Mouse (Mus musculus) CH12.LX (cell line): Measurements from ENCODE around the gene Srsf7. TPM values are rescaled to one million over a fixed set of nuclear protein-coding genes. Genes with fewer than 3 reads are reported as not detected.

ENCODE experiments used
- DNase-seq: peaks from one replicate; pipeline ENCODE4 v3.0.0-alpha.2; 2013; ENCODE audit errors: extremely low read depth
- H3K27ac ChIP-seq: 2 replicates; pipeline ENCODE4 v1.5.1; 2012; ENCODE audit warnings: low read depth, mild to moderate bottlenecking, control low read depth, moderate library complexity; ENCODE audit not compliant: insufficient read depth
- H3K27me3 ChIP-seq: replicated peaks from 2 replicates; pipeline ENCODE3; 2012; ENCODE audit warnings: inconsistent platforms
- H3K36me3 ChIP-seq, 2 experiments: replicated peaks in 1 of 2; 2 replicates each; pipeline versions ENCODE3 to v1.6.1; 2012; ENCODE audit warnings: inconsistent platforms in 1 of 2, low read length in 1 of 2, mild to moderate bottlenecking in 1 of 2, mixed read lengths in 1 of 2, moderate library complexity in 1 of 2; ENCODE audit not compliant: control insufficient read depth in 1 of 2, insufficient read depth in 1 of 2
- H3K4me1 ChIP-seq, 2 experiments: 2 replicates each; pipeline ENCODE4 v1.6.1; 2012; ENCODE audit warnings: inconsistent platforms in 1 of 2, moderate library complexity in 1 of 2; ENCODE audit not compliant: insufficient read depth in 2 of 2, control insufficient read depth in 1 of 2
- H3K4me2 ChIP-seq: 2 replicates; pipeline ENCODE4 v1.6.1; 2012; ENCODE audit warnings: low read depth, mild to moderate bottlenecking, control low read depth; ENCODE audit not compliant: poor library complexity, insufficient read depth, severe bottlenecking
- H3K4me3 ChIP-seq, 3 experiments: fragments of 150-350 bp in 1 of 3; sonication (generic) in 1 of 3; replicated peaks in 1 of 3; 2 replicates each; pipeline versions ENCODE3 to v1.5.1; 2011 to 2012; ENCODE audit warnings: low read depth in 2 of 3, low read length in 2 of 3, mild to moderate bottlenecking in 2 of 3, moderate library complexity in 2 of 3, control low read depth in 1 of 3, improper control_type of control experiment in 1 of 3, inconsistent platforms in 1 of 3, mixed read lengths in 1 of 3; ENCODE audit not compliant: poor library complexity in 1 of 3
- H3K79me2 ChIP-seq: replicated peaks from 2 replicates; pipeline ENCODE4 v1.6.1; 2012; ENCODE audit warnings: mild to moderate bottlenecking, moderate library complexity; ENCODE audit not compliant: control insufficient read depth, poor library complexity, insufficient read depth, severe bottlenecking; ENCODE audit errors: extremely low read depth
- H3K9ac ChIP-seq: 2 replicates; pipeline ENCODE4 v1.6.1; 2012; ENCODE audit warnings: low read depth, mild to moderate bottlenecking, control low read depth, moderate library complexity; ENCODE audit not compliant: insufficient read depth
- H3K9me3 ChIP-seq: replicated peaks from 2 replicates; pipeline ENCODE3; 2012; ENCODE audit warnings: low read length, inconsistent platforms, mixed read lengths
- BHLHE40 ChIP-seq: IDR thresholded peaks from 2 replicates; pipeline ENCODE4 v1.6.1; 2011; ENCODE audit warnings: mild to moderate bottlenecking, low read depth, low read length, improper control_type of control experiment
- CHD1 ChIP-seq: IDR thresholded peaks from 2 replicates; pipeline ENCODE4 v1.6.1; 2012; ENCODE audit warnings: low read depth, low read length, improper control_type of control experiment, inconsistent platforms
- CHD2 ChIP-seq: IDR thresholded peaks from 2 replicates; pipeline ENCODE4 v1.6.1; 2011; ENCODE audit warnings: low read length, improper control_type of control experiment
- CTCF ChIP-seq, 2 experiments: IDR thresholded peaks in 1 of 2; conservative IDR thresholded peaks in 1 of 2; 2 replicates each; pipeline ENCODE4 v1.5.1; 2011 to 2012; ENCODE audit warnings: low read depth in 2 of 2, low read length in 2 of 2, improper control_type of control experiment in 1 of 2, inconsistent platforms in 1 of 2, mild to moderate bottlenecking in 1 of 2, moderate library complexity in 1 of 2
- E2F4 ChIP-seq: IDR thresholded peaks from 2 replicates; pipeline ENCODE4 v1.6.1; 2011; ENCODE audit warnings: low read depth, low read length, improper control_type of control experiment; ENCODE audit not compliant: insufficient replicate concordance
- ELF1 ChIP-seq: IDR thresholded peaks from 2 replicates; pipeline ENCODE4 v1.6.1; 2014; ENCODE audit warnings: low read depth, mild to moderate bottlenecking, inconsistent platforms, low read length, improper control_type of control experiment
- EP300 ChIP-seq: IDR thresholded peaks from 2 replicates; pipeline ENCODE4 v1.6.1; 2011; ENCODE audit warnings: low read length, improper control_type of control experiment
- ETS1 ChIP-seq: conservative IDR thresholded peaks from 2 replicates; pipeline ENCODE4 v1.6.1; 2012; ENCODE audit warnings: low read depth, mild to moderate bottlenecking, inconsistent platforms, low read length, improper control_type of control experiment, moderate library complexity
- GABPA ChIP-seq: IDR thresholded peaks from 2 replicates; pipeline ENCODE4 v1.6.1; 2012; ENCODE audit warnings: low read depth, low read length, improper control_type of control experiment, inconsistent platforms; ENCODE audit not compliant: insufficient replicate concordance
- HCFC1 ChIP-seq: IDR thresholded peaks from 2 replicates; pipeline ENCODE4 v1.6.1; 2012; ENCODE audit warnings: low read depth, mild to moderate bottlenecking, inconsistent platforms, low read length, improper control_type of control experiment
- IRF4 ChIP-seq: IDR thresholded peaks from 2 replicates; pipeline ENCODE4 v1.6.1; 2014; ENCODE audit warnings: low read depth, mild to moderate bottlenecking, inconsistent platforms, low read length, improper control_type of control experiment
- JUN ChIP-seq: IDR thresholded peaks from 2 replicates; pipeline ENCODE4 v1.6.1; 2011; ENCODE audit warnings: low read depth, mild to moderate bottlenecking, low read length, improper control_type of control experiment, moderate library complexity; ENCODE audit not compliant: insufficient read depth
- JUND ChIP-seq: conservative IDR thresholded peaks from 2 replicates; pipeline ENCODE4 v1.6.1; 2011; ENCODE audit warnings: low read depth, low read length, improper control_type of control experiment
- KAT2A ChIP-seq: IDR thresholded peaks from 2 replicates; pipeline ENCODE4 v1.6.1; 2012; ENCODE audit warnings: low read length, improper control_type of control experiment, inconsistent platforms; ENCODE audit not compliant: insufficient replicate concordance
- MAFK ChIP-seq: IDR thresholded peaks from 2 replicates; pipeline ENCODE4 v1.6.1; 2011; ENCODE audit warnings: low read length, improper control_type of control experiment; ENCODE audit not compliant: insufficient replicate concordance
- MAX ChIP-seq: IDR thresholded peaks from 2 replicates; pipeline ENCODE4 v1.6.1; 2011; ENCODE audit warnings: low read length, improper control_type of control experiment
- MAZ ChIP-seq: IDR thresholded peaks from 2 replicates; pipeline ENCODE4 v1.6.1; 2012; ENCODE audit warnings: low read depth, mild to moderate bottlenecking, inconsistent platforms, low read length, improper control_type of control experiment, moderate library complexity
- MEF2A ChIP-seq: IDR thresholded peaks from 2 replicates; pipeline ENCODE4 v1.6.1; 2014; ENCODE audit warnings: low read depth, mild to moderate bottlenecking, inconsistent platforms, low read length, improper control_type of control experiment, borderline replicate concordance
- MXI1 ChIP-seq: IDR thresholded peaks from 2 replicates; pipeline ENCODE4 v1.6.1; 2011; ENCODE audit warnings: mild to moderate bottlenecking, low read depth, low read length, improper control_type of control experiment
- MYC ChIP-seq: IDR thresholded peaks from 2 replicates; pipeline ENCODE4 v1.6.1; 2011; ENCODE audit warnings: low read depth, mild to moderate bottlenecking, improper control_type of control experiment, low read length
- NELFE ChIP-seq: IDR thresholded peaks from 2 replicates; pipeline ENCODE4 v1.6.1; 2011; ENCODE audit warnings: low read depth, low read length, improper control_type of control experiment
- NRF1 ChIP-seq: IDR thresholded peaks from 2 replicates; pipeline ENCODE4 v1.6.1; 2014; ENCODE audit warnings: low read depth, mild to moderate bottlenecking, inconsistent platforms, low read length, improper control_type of control experiment, moderate library complexity
- PAX5 ChIP-seq: IDR thresholded peaks from 2 replicates; pipeline ENCODE4 v1.6.1; 2012; ENCODE audit warnings: low read length, inconsistent platforms, mixed read lengths
- POLR2A ChIP-seq: IDR thresholded peaks from 2 replicates; pipeline ENCODE4 v1.6.1; 2011; ENCODE audit warnings: low read depth, mild to moderate bottlenecking, improper control_type of control experiment, low read length
- POLR2AphosphoS2 ChIP-seq: IDR thresholded peaks from 2 replicates; pipeline ENCODE4 v1.6.1; 2011; ENCODE audit warnings: low read depth, low read length, improper control_type of control experiment
- RAD21 ChIP-seq: IDR thresholded peaks from 2 replicates; pipeline ENCODE4 v1.6.1; 2011; ENCODE audit warnings: low read depth, mild to moderate bottlenecking, low read length, improper control_type of control experiment, moderate library complexity
- RCOR1 ChIP-seq: conservative IDR thresholded peaks from 2 replicates; pipeline ENCODE4 v1.6.1; 2012; ENCODE audit warnings: low read depth, mild to moderate bottlenecking, inconsistent platforms, low read length, improper control_type of control experiment
- SIN3A ChIP-seq: IDR thresholded peaks from 2 replicates; pipeline ENCODE4 v1.6.1; 2012; ENCODE audit warnings: low read length, improper control_type of control experiment, inconsistent platforms
- SMC3 ChIP-seq: IDR thresholded peaks from 2 replicates; pipeline ENCODE4 v1.6.1; 2011; ENCODE audit warnings: low read depth, low read length, improper control_type of control experiment
- TBP ChIP-seq: conservative IDR thresholded peaks from 2 replicates; pipeline ENCODE4 v1.6.1; 2011; ENCODE audit warnings: low read depth, low read length, improper control_type of control experiment
- TCF12 ChIP-seq: IDR thresholded peaks from 2 replicates; pipeline ENCODE4 v1.6.1; 2014; ENCODE audit warnings: low read depth, mild to moderate bottlenecking, inconsistent platforms, low read length, improper control_type of control experiment
- UBTF ChIP-seq: IDR thresholded peaks from 2 replicates; pipeline ENCODE4 v1.6.1; 2012; ENCODE audit warnings: low read depth, mild to moderate bottlenecking, inconsistent platforms, low read length, improper control_type of control experiment, moderate library complexity
- USF1 ChIP-seq: IDR thresholded peaks from 2 replicates; pipeline ENCODE4 v1.6.1; 2014; ENCODE audit warnings: low read depth, mild to moderate bottlenecking, inconsistent platforms, low read length, improper control_type of control experiment
- USF2 ChIP-seq: conservative IDR thresholded peaks from 2 replicates; pipeline ENCODE4 v1.6.1; 2011; ENCODE audit warnings: low read depth, low read length, improper control_type of control experiment
- ZC3H11A ChIP-seq: IDR thresholded peaks from 2 replicates; pipeline ENCODE4 v1.6.1; 2012; ENCODE audit warnings: low read depth, mild to moderate bottlenecking, inconsistent platforms, low read length, improper control_type of control experiment
- ZKSCAN1 ChIP-seq: IDR thresholded peaks from 2 replicates; pipeline ENCODE4 v1.6.1; 2012; ENCODE audit warnings: low read depth, inconsistent platforms, low read length, improper control_type of control experiment, borderline replicate concordance
- ZMIZ1 ChIP-seq: IDR thresholded peaks from 2 replicates; pipeline ENCODE4 v1.6.1; 2012; ENCODE audit warnings: low read depth, mild to moderate bottlenecking, inconsistent platforms, low read length, improper control_type of control experiment
- ZNF384 ChIP-seq: IDR thresholded peaks from 2 replicates; pipeline ENCODE4 v1.6.1; 2012; ENCODE audit warnings: low read depth, low read length, improper control_type of control experiment, inconsistent platforms
- dilution Hi-C: fragments of 300-500 bp; cut with MboI; formaldehyde crosslinking; loops from 2 replicates; pipeline ENCODE4 v1.14.3; 2020; ENCODE audit warnings: low sequenced_read_pairs; ENCODE audit not compliant: extremely low pct_unique_long_range_greater_than_20kb, extremely low pct_ligation_motif_present
- in situ Hi-C: fragments of 300-500 bp; cut with MboI; formaldehyde crosslinking; loops from 3 replicates; pipeline ENCODE4 v1.14.3; 2019; ENCODE audit warnings: low sequenced_read_pairs, low pct_ligation_motif_present, low pct_unique_long_range_greater_than_20kb, mixed read lengths
- polyA plus RNA-seq: library from polyadenylated mRNA; unstranded; fragments of >175 nt; gene quantifications from 2 replicates; pipeline ENCODE4 v1.2.1, GENCODE M21; 2012; ENCODE audit warnings: low read depth; ENCODE audit not compliant: insufficient read length
- total RNA-seq, 2 experiments: library from RNA; depleted of rRNA; stranded (reverse); fragments of 300-350 nt in 1 of 2; fragments of >200 nt in 1 of 2; gene quantifications; 2 replicates each; pipeline ENCODE4 v1.2.3; 2012 to 2014

Srsf7 gene
- total and polyA plus RNA-seq, 3 experiments = 268 to 442 (median 383) TPM

DNA sequence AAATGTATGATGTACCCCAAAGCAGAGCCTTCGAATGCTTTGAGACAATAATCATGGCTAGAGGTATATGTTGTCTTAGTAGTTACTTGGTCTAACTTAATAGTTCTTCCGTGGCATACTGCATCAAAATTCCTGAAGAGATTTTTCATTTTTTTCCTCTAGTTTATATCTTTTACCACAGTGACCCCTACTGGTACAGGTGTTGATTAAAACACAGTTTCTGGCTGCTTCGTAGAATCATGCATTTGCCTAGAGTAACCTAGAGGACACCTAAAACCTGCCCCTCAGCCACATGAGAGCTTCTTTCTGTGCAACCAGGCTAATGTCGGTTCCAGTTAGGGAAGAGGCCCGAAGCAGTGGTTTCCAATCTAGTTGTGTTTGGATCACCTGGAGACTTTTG, 14.0 kb downstream of the Srsf7 start:
- dilution Hi-C loops (no loop called here), in situ Hi-C loops (loop anchor here (25.0 kb wide), 2 partner anchors 306 to 481 kb away; partner anchors contain the start of genes Atl2 and Cyp1b1)
- Histone ChIP-seq H3K27me3 (no peaks in the 10 kb centered on the region), H3K27ac (no peak overlapping the region), H3K9me3 (no peaks in the 10 kb centered on the region), H3K79me2 (no peaks in the 10 kb centered on the region), H3K36me3 (peaks cover 14 to 33% of the 10 kb centered on the region in 2 experiments), H3K4me1 (peaks cover 0 to 11% of the 10 kb centered on the region in 2 experiments; a peak in 2 of 4 replicates), H3K4me3 (no peak overlapping the region)
- no peak for DNase-seq
- TF ChIP-seq JUND (0 out of 2 replicates have a peak, but pooled peaks have one; percentile 23), USF2 (no peak), ELF1 (no peak), EP300 (no peak), ZC3H11A (peak; percentile 38; the same call in 1 of the 2 replicates), E2F4 (no peak), HCFC1 (no peak), TBP (no peak), CTCF (conservative IDR thresholded peaks at IDR 0.05 in 1 of 2, IDR thresholded peaks at IDR 0.05 in 1 of 2; ENCODE audit: low read depth in 2 of 2, low read length in 2 of 2) (peak in 1 of 2 experiments; percentile 76; a peak in 2 of 4 replicates), POLR2AphosphoS2 (no peak), KAT2A (no peak), UBTF (no peak), RAD21 (peak; percentile 81), JUN (no peak), RCOR1 (no peak), ZMIZ1 (no peak), GABPA (no peak), MEF2A (no peak), TCF12 (no peak), MAX (no peak), USF1 (no peak), ETS1 (no peak), NRF1 (no peak), NELFE (no peak), CHD1 (no peak), PAX5 (no peak), IRF4 (no peak), CHD2 (no peak), MYC (no peak), BHLHE40 (0 out of 2 replicates have a peak, but pooled peaks have one; percentile 3), MAZ (no peak), SIN3A (no peak), MXI1 (no peak), ZKSCAN1 (no peak), ZNF384 (peak; percentile 63), SMC3 (peak; percentile 69), POLR2A (no peak), MAFK (no peak)
- TF ChIP-seq, all 38 proteins: peak for 7
- Histone ChIP-seq H3K4me2 (no peak overlapping the region), H3K9ac (no peak overlapping the region)
